Mouse (Mus musculus): ENCODE measurements around the gene Smurf1.

- TF ChIP-seq EP300 (IDR thresholded peaks at IDR 0.05) (no peak), CTCF (IDR thresholded peaks at IDR 0.05) (peak; percentile 75)
These were observed 58.1 kb downstream of the Smurf1 start for GRCm38 (mm10) chr5:144907591-144907990.
